Mouse (Mus musculus): ENCODE results near the gene Lamc1.
"Not testable (repeated sequence)": the region's sequence is repeated elsewhere in the genome, so short reads cannot be mapped to it uniquely, and the experiment has no call there.

Lamc1 gene

GRCm38 (mm10) chr1:153305249-153305648 is 27.3 kb downstream of the Lamc1 start:
- DNase-seq (ENCODE audit: low read depth, low spot score): not testable (repeated sequence)

- DNase-seq (ENCODE audit: low read depth, low spot score): not testable (repeated sequence)
Measured at GRCm38 (mm10) chr1:153299436-153299835, 33.1 kb downstream of the Lamc1 start.

GRCm38 (mm10) chr1:153297774-153298363 is 34.7 kb downstream of the Lamc1 start:
- not testable (repeated sequence) for DNase-seq (ENCODE audit: low read depth, low spot score)

GRCm38 (mm10) chr1:153296035-153296434 is 36.6 kb downstream of the Lamc1 start:
- DNase-seq (ENCODE audit: low read depth, low spot score): no peak

- DNase-seq (ENCODE audit: low read depth, low spot score): no peak
Measured at GRCm38 (mm10) chr1:153292892-153293291, 39.7 kb downstream of the Lamc1 start.

- no peak for DNase-seq (ENCODE audit: low read depth, low spot score)
Measured at GRCm38 (mm10) chr1:153292202-153292601, 40.4 kb downstream of the Lamc1 start.

GRCm38 (mm10) chr1:153291416-153291815 is 41.2 kb downstream of the Lamc1 start:
- peak; percentile 66 for DNase-seq (ENCODE audit: low read depth, low spot score)

GRCm38 (mm10) chr1:153288010-153288409 is 44.6 kb downstream of the Lamc1 start:
- no peak for DNase-seq (ENCODE audit: low read depth, low spot score)

- DNase-seq (ENCODE audit: low read depth, low spot score): no peak
Measured at GRCm38 (mm10) chr1:153287443-153287842, 45.1 kb downstream of the Lamc1 start.

- DNase-seq (ENCODE audit: low read depth, low spot score): no peak
Measured at GRCm38 (mm10) chr1:153286216-153286615, 46.4 kb downstream of the Lamc1 start.

- DNase-seq (ENCODE audit: low read depth, low spot score): no peak
Measured at GRCm38 (mm10) chr1:153285188-153285587, 47.4 kb downstream of the Lamc1 start.

GRCm38 (mm10) chr1:153282342-153282975 is 50.1 kb downstream of the Lamc1 start:
- DNase-seq (ENCODE audit: low read depth, low spot score): no peak

GRCm38 (mm10) chr1:153281483-153281882 is 51.1 kb downstream of the Lamc1 start:
- DNase-seq (ENCODE audit: low read depth, low spot score): no peak

GRCm38 (mm10) chr1:153280411-153280810 is 52.2 kb downstream of the Lamc1 start:
- no peak for DNase-seq (ENCODE audit: low read depth, low spot score)

GRCm38 (mm10) chr1:153278028-153278613 is 54.5 kb downstream of the Lamc1 start:
- no peak for DNase-seq (ENCODE audit: low read depth, low spot score)

GRCm38 (mm10) chr1:153275466-153275865 is 57.1 kb downstream of the Lamc1 start:
- DNase-seq (ENCODE audit: low read depth, low spot score): no peak

- no peak for DNase-seq (ENCODE audit: low read depth, low spot score)
Measured at GRCm38 (mm10) chr1:153274611-153275010, 58.0 kb downstream of the Lamc1 start.

GRCm38 (mm10) chr1:153273657-153274056 is 58.9 kb downstream of the Lamc1 start:
- no peak for DNase-seq (ENCODE audit: low read depth, low spot score)

GRCm38 (mm10) chr1:153270827-153271226 is 61.8 kb downstream of the Lamc1 start:
- no peak for DNase-seq (ENCODE audit: low read depth, low spot score)

GRCm38 (mm10) chr1:153269681-153270080 is 62.9 kb downstream of the Lamc1 start:
- DNase-seq (ENCODE audit: low read depth, low spot score): no peak

- no peak for DNase-seq (ENCODE audit: low read depth, low spot score)
Measured at GRCm38 (mm10) chr1:153268806-153269309, 63.7 kb downstream of the Lamc1 start.

GRCm38 (mm10) chr1:153268306-153268705 is 64.3 kb downstream of the Lamc1 start:
- no peak for DNase-seq (ENCODE audit: low read depth, low spot score)

- no peak for DNase-seq (ENCODE audit: low read depth, low spot score)
Measured at GRCm38 (mm10) chr1:153267730-153268129, 64.9 kb downstream of the Lamc1 start.

Measured in forelimb bud, embryonic 11.5 days (tissue).